Mouse (Mus musculus) G1E (cell line): ENCODE data around the gene R3hdm2.
A peak's percentile ranks its signal among the peaks of the same experiment; 100 is the strongest.

ENCODE experiments used
- CTCF ChIP-seq: IDR thresholded peaks from 2 replicates; pipeline ENCODE4 v1.5.1; 2012; ENCODE audit warnings: low read depth, low read length, inconsistent platforms, mixed read lengths
- GATA2 ChIP-seq: IDR thresholded peaks from 2 replicates; pipeline ENCODE4 v1.6.1; 2012; ENCODE audit warnings: low read depth, low read length, inconsistent platforms, borderline replicate concordance

DNA sequence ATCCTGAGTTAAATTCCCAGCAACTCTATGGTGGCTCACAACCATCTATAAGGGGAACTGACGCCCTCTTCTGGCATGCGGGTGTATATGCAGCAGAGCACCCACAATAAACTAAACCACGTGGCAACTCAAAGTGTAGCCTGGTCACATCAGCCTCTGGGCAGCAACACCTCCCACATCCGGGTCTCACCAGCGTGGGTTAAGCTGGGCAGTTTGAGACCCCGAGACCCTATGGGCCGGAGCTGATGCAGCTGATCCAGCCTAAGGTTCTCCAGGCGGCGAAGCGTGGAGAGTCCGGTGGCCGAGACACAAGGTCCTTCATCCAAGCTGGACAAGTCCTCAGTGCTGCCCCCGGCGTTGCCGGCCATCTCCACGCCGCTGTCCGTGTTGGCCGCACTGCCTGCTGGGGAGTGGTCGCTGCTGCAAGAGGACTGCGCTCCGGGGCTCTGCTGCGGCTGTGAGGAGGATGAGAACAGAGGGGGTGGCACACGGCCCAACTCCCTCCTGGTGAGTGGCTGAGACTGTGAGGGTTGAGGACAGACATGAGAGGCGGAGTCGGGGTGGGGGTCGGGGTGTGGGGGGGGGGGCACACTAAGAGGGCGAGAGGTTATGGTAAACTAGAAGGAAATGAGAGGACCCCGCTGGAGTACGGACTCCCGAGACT is 47.8 kb upstream of the R3hdm2 start:
- peak; percentile 53 for TF ChIP-seq CTCF
- TF ChIP-seq GATA2: no peak
